Mouse (Mus musculus) myocyte (in vitro differentiated cells): ENCODE measurements around the gene Cd2bp2. TPM values are rescaled to one million over a fixed set of nuclear protein-coding genes. Genes with fewer than 3 reads are reported as not detected.
A peak's percentile ranks its signal among the peaks of the same experiment; 100 is the strongest.

Source experiments
- H3K27me3 ChIP-seq: one replicate; pipeline ENCODE4 v1.6.1; 2011; ENCODE audit not compliant: control insufficient read depth, insufficient read depth, insufficient read length
- H3K36me3 ChIP-seq: one replicate; pipeline ENCODE4 v1.6.1; 2011; ENCODE audit not compliant: control insufficient read depth, insufficient read depth
- H3K4me2 ChIP-seq: one replicate; pipeline ENCODE4 v1.6.1; 2011; ENCODE audit warnings: low read depth, control low read depth
- H3K4me3 ChIP-seq: one replicate; pipeline ENCODE4 v1.5.1; 2011; ENCODE audit warnings: mild to moderate bottlenecking, control low read depth, moderate library complexity
- H3K79me2 ChIP-seq: one replicate; pipeline ENCODE4 v1.6.1; 2011; ENCODE audit not compliant: control insufficient read depth, insufficient read depth
- H3ac ChIP-seq: one replicate; pipeline ENCODE4 v1.6.1; 2011; ENCODE audit not compliant: control insufficient read depth, insufficient read length
- CEBPB ChIP-seq: IDR thresholded peaks from 2 replicates; pipeline ENCODE4 v1.6.1; 2011; ENCODE audit warnings: mild to moderate bottlenecking, moderate library complexity; ENCODE audit not compliant: poor library complexity, insufficient read depth, severe bottlenecking
- E2F4 ChIP-seq: IDR thresholded peaks from one replicate; pipeline ENCODE4 v1.6.1; 2011; ENCODE audit warnings: mild to moderate bottlenecking, control low read depth, moderate library complexity; ENCODE audit not compliant: insufficient read depth
- MAX ChIP-seq: IDR thresholded peaks from one replicate; pipeline ENCODE4 v1.6.1; 2011; ENCODE audit warnings: low read depth, mild to moderate bottlenecking, control low read depth
- MYOD1 ChIP-seq, 3 experiments: IDR thresholded peaks; one replicate each; pipeline ENCODE4 v1.6.1; 2011; ENCODE audit warnings: control low read depth in 2 of 3, low read depth in 2 of 3, mild to moderate bottlenecking in 2 of 3, moderate library complexity in 1 of 3; ENCODE audit not compliant: insufficient read length in 2 of 3, control insufficient read depth in 1 of 3
- MYOG ChIP-seq, 3 experiments: IDR thresholded peaks; one replicate each; pipeline ENCODE4 v1.6.1; 2011; ENCODE audit warnings: control low read depth in 2 of 3, low read depth in 2 of 3, mild to moderate bottlenecking in 2 of 3; ENCODE audit not compliant: insufficient read length in 2 of 3, control insufficient read depth in 1 of 3, insufficient read depth in 1 of 3
- POLR2A ChIP-seq: IDR thresholded peaks from one replicate; pipeline ENCODE4 v1.6.1; 2011; ENCODE audit warnings: low read depth, mild to moderate bottlenecking, control low read depth, moderate library complexity; ENCODE audit not compliant: insufficient read length
- POLR2AphosphoS2 ChIP-seq: IDR thresholded peaks from one replicate; pipeline ENCODE4 v1.6.1; 2011; ENCODE audit warnings: low read depth, control low read depth; ENCODE audit not compliant: insufficient read length
- REST ChIP-seq: IDR thresholded peaks from one replicate; pipeline ENCODE4 v1.6.1; 2011; ENCODE audit warnings: mild to moderate bottlenecking, control low read depth, moderate library complexity; ENCODE audit not compliant: insufficient read depth, insufficient read length
- SRF ChIP-seq: IDR thresholded peaks from one replicate; pipeline ENCODE4 v1.6.1; 2011; ENCODE audit warnings: low read depth; ENCODE audit not compliant: control insufficient read depth, insufficient read length
- TCF12 ChIP-seq: IDR thresholded peaks from one replicate; pipeline ENCODE4 v1.6.1; 2011; ENCODE audit warnings: mild to moderate bottlenecking, control low read depth; ENCODE audit not compliant: poor library complexity, insufficient read depth, severe bottlenecking
- TCF3 ChIP-seq: IDR thresholded peaks from one replicate; pipeline ENCODE4 v1.6.1; 2011; ENCODE audit warnings: low read depth, control low read depth; ENCODE audit not compliant: insufficient read length
- USF1 ChIP-seq: IDR thresholded peaks from one replicate; pipeline ENCODE4 v1.6.1; 2011; ENCODE audit warnings: low read depth, mild to moderate bottlenecking, control low read depth, moderate library complexity
- polyA plus RNA-seq: library from polyadenylated mRNA; unstranded; fragments of >200 nt; fragmentation: generic; extraction: Trizol; gene quantifications from one replicate; pipeline ENCODE4 v1.2.1, GENCODE M21; 2012; ENCODE audit warnings: missing spikeins

Gene Cd2bp2
- polyA plus RNA-seq, 1 experiment = 58.3 TPM

DNA sequence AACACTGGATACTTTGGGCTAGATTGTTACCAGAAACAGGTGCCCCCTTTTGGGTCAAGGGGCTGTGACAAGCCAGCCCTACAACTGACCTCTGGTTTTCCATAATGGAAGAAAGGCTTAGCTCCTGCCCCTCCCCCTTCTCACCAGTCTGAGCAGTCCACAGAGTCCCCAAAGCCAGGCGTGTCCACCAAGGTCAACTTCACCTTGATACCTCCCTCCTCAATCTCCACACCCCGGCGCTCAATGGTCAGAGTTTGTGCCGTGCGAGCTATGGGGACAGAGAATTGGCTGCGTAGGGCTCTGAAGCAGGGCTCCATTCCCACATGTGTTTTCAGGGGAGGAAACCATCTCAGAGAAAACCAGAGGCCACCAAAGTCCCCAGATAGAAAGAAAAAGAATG, 21.6 kb upstream of the Cd2bp2 start:
- Histone ChIP-seq H3K4me3 (no peak overlapping the region), H3K79me2 (no peaks in the 10 kb centered on the region), H3K36me3 (no peaks in the 10 kb centered on the region), H3ac (no peak overlapping the region), H3K4me2 (no peak overlapping the region), H3K27me3 (no peaks in the 10 kb centered on the region)
- TF ChIP-seq REST (no peak), POLR2A (no peak), MYOG (IDR thresholded peaks at IDR 0.05; ENCODE audit: control insufficient read depth in 1 of 3, insufficient read depth in 1 of 3, insufficient read length in 2 of 3, low read depth in 2 of 3) (no peak), MYOD1 (IDR thresholded peaks at IDR 0.05; ENCODE audit: control insufficient read depth in 1 of 3, insufficient read length in 2 of 3, low read depth in 2 of 3) (no peak), TCF12 (no peak), TCF3 (no peak), E2F4 (no peak), CEBPB (no peak), SRF (no peak), USF1 (no peak), MAX (no peak), POLR2AphosphoS2 (no peak)

- no peaks in the 10 kb centered on the region for H3K27me3 ChIP-seq
- peaks cover 8% of the 10 kb centered on the region for H3K79me2 ChIP-seq
- no peak overlapping the region for H3ac ChIP-seq
- no peaks in the 10 kb centered on the region for H3K36me3 ChIP-seq
- TF ChIP-seq TCF12 = no peak
- TF ChIP-seq SRF = no peak
- no peak for TF ChIP-seq TCF3
- no peak for TF ChIP-seq MYOD1 (IDR thresholded peaks at IDR 0.05; ENCODE audit: control insufficient read depth in 1 of 3, insufficient read length in 2 of 3, low read depth in 2 of 3)
- TF ChIP-seq POLR2A = no peak
- TF ChIP-seq USF1 = no peak
- TF ChIP-seq POLR2AphosphoS2 = peak; percentile 15
- H3K4me2 ChIP-seq = no peak overlapping the region
- H3K4me3 ChIP-seq = no peak overlapping the region
Measured at GRCm38 (mm10) chr7:127216307-127216706, 20.5 kb upstream of the Cd2bp2 start.

DNA sequence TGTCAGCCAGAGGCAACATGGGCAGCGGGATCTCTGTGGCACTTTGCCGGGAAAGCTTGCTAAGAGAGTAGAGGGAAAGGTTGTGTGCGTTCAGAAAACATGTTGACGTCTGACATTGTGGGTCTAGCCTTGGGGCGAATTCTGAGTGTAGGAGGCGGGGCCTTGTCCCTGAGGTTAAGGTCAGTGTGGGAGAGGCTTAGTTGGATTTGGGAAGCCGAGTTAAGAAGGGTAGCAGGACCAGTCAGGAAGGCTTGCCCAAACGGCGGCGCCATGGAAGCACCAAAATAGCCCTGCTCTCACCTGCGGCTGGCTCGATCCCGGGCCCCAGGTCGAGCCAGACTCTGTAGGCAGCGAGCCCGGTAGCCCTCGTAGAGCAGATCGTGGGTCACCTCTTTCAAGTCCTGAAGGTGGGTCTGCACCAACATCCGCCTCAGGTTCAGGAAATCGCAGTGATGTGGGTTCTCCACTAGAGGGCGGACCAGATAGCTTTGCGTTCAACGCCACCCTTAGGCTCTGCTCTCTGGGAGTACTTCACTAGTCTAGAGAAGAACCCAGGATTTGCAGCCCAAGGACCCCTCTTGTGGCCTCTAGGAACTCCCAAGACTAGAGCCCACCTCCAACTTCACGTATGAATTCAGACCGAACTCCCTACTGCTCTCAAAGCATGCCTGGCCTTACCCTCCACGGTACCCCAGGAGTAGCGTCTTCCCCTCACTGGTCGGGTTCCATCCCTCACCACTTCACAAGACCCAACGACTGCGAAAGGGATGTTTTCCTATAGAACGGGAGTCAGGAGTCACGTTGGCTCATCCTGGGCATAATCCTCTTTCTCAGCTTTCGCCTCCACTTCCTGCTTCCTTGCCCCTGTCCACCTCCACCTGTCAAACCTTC, 19.4 kb upstream of the Cd2bp2 start:
- H3K27me3 ChIP-seq = no peaks in the 10 kb centered on the region
- peak overlapping the region; percentile 60 for H3K4me3 ChIP-seq
- H3ac ChIP-seq = no peak overlapping the region
- peak overlapping the region; percentile 33 for H3K4me2 ChIP-seq
- peak; percentile 95 for TF ChIP-seq POLR2AphosphoS2
- TF ChIP-seq POLR2A = peak; percentile 63
- no peak for TF ChIP-seq CEBPB
- H3K36me3 ChIP-seq = no peaks in the 10 kb centered on the region
- H3K79me2 ChIP-seq = peaks cover 8% of the 10 kb centered on the region

GRCm38 (mm10) chr7:127214521-127214920, 18.7 kb upstream of the Cd2bp2 start:
- Histone ChIP-seq H3K36me3 (no peaks in the 10 kb centered on the region), H3K4me3 (peak overlapping the region; percentile 60), H3K27me3 (no peaks in the 10 kb centered on the region), H3K4me2 (peak overlapping the region; percentile 33), H3K79me2 (peaks cover 8% of the 10 kb centered on the region), H3ac (no peak overlapping the region)
- TF ChIP-seq TCF12 (no peak), POLR2AphosphoS2 (peak; percentile 50), SRF (no peak), REST (no peak), E2F4 (no peak), POLR2A (peak; percentile 27)

- Histone ChIP-seq H3ac (no peak overlapping the region), H3K4me3 (peak overlapping the region; percentile 60), H3K27me3 (no peaks in the 10 kb centered on the region), H3K4me2 (peak overlapping the region; percentile 66), H3K79me2 (peaks cover 8% of the 10 kb centered on the region), H3K36me3 (no peaks in the 10 kb centered on the region)
- no peak for TF ChIP-seq MAX
- peak; percentile 85 for TF ChIP-seq POLR2AphosphoS2
- no peak for TF ChIP-seq E2F4
- TF ChIP-seq CEBPB = no peak
- no peak for TF ChIP-seq MYOG (IDR thresholded peaks at IDR 0.05; ENCODE audit: control insufficient read depth in 1 of 3, insufficient read depth in 1 of 3, insufficient read length in 2 of 3, low read depth in 2 of 3)
- TF ChIP-seq TCF3 = no peak
- no peak for TF ChIP-seq USF1
- TF ChIP-seq POLR2A = peak; percentile 57
- TF ChIP-seq MYOD1 (IDR thresholded peaks at IDR 0.05; ENCODE audit: control insufficient read depth in 1 of 3, insufficient read length in 2 of 3, low read depth in 2 of 3) = no peak
- TF ChIP-seq REST = no peak
- TF ChIP-seq TCF12 = no peak
- no peak for TF ChIP-seq SRF
Measured at GRCm38 (mm10) chr7:127213930-127214329, 18.1 kb upstream of the Cd2bp2 start.
